Mouse (Mus musculus): ENCODE data around the gene Rassf3.

DNA sequence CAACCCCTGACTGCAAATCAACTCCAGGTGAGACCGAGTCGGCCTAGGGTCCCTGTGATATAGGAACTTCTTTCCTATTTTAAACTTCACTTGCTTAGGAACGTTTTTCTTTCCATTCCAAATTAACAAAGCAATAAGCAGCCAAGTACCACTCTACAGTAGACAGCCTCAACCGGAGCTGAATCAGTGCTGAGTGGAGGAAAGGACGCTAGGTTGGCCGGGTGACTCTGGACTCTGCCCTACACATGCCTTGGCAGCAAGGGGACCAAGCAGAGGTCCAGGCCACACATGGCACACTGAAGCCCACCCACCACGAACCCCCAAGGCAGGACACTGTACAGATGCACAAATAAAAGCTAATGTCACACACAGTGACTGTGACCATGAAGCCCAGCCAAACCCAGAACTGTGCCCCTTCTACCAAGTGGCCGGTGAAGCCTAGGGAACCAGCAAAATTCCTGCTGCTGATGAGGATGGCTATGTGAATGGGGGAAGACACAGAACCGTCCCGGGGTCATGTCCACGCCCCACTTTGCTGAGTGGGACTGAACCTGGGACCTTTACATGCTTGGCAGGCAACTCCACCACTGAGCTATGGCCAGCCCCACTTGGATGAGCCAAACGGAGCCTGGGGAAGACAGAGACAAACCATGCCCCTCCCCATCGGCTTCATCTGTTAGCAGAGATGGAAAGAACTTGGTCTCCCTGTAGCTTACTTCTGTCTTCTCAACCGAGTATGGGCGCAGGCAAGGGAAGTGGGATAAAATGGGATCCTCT is 45.2 kb downstream of the Rassf3 start:
- TF ChIP-seq CTCF (IDR thresholded peaks at IDR 0.05; ENCODE audit: control insufficient read depth, insufficient read depth, low read length) (no peak), POLR2A (IDR thresholded peaks at IDR 0.05; ENCODE audit: borderline replicate concordance, control insufficient read depth, low read depth, low read length) (no peak)
